Mouse (Mus musculus): ENCODE data around the gene Spred2.

DNA sequence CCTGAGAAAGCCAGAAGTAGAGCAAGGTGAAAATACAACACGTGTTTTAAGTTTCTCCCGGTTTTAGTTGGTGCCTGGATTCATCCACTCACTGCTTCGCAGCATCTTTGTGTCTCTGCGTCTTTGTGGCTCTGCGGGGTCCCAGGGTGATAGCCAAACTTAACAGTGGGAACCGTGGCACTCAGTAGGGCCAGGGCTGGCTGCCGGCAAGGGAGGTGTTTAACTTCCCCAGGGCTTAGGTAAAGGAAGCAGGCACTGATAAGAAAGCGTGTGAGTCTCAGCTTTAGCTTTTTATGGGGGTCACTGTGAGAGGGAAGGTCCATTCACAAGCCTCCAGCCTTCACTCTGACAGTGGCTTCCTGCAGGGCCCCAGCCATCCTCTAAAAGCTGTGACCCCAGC is 28.8 kb downstream of the Spred2 start:
- no peak for TF ChIP-seq CTCF (IDR thresholded peaks at IDR 0.05; ENCODE audit: low read depth, low read length)
- TF ChIP-seq POLR2A (IDR thresholded peaks at IDR 0.05; ENCODE audit: borderline replicate concordance, low read depth, low read length), result no peak
